Mouse (Mus musculus): ENCODE data around the gene Hoxb7. TPM values are rescaled to one million over a fixed set of nuclear protein-coding genes. Genes with fewer than 3 reads are reported as not detected.
A peak's percentile ranks its signal among the peaks of the same experiment; 100 is the strongest.

Hoxb7 gene
- polyA plus RNA-seq, 1 experiment from 2014 or later: 0.18 TPM

DNA sequence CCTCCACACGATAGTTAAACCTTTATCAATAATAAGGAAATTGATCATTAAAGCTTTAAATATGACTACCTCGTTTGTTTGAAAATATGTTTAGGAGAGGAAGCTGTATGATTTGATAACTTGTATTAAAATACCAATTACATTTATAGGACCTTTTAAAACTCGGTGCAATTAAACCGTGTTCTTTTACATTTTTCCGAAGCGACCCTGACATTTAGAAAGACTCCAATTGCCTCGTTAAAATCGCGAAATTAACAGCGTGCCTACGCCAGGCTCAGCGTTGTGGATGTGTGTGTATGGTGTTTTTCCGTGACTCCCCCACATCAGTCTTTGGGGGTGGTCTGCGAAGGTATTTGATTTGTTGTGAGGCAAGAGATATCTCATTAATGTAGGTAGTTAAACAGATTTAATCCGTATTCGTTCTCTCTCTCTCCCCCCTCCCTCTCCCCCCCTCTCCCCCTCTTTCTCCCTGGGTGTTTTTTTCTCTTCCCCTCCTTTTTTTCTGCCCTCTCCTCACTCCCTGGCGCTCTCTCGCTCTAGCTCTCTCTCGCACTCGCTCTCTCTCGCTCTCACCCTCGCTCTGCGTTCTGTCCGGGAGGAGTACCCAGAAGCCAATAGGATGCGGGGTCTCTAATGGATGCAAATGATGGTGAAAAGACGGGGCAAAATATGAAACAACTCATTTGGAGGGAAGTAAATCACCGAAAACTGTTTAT, 4.4 kb upstream of the Hoxb7 start, which contains the start of gene Hoxb8:
Hoxb8 (plus strand) TSS at position 51 of the 716 bp plus-strand sequence.
- Histone ChIP-seq H3K27ac (no peak within 1 kb of the TSS), H3K9ac (no peak within 1 kb of the TSS), H3K4me1 (peaks cover 4% of the 10 kb centered on the region; the same call in 1 of the 2 replicates), H3K27me3 (replicated peaks) (peaks cover 100% of the 10 kb centered on the region), H3K4me2 (no peak within 1 kb of the TSS), H3K36me3 (no peaks in the 10 kb centered on the region), H3K4me3 (no peak within 1 kb of the TSS), H3K9me3 (replicated peaks) (no peaks in the 10 kb centered on the region)
- 2% methylated on average over 27 of the region's 27 CpGs for WGBS (ENCODE audit: insufficient replicate concordance)
- ATAC-seq: no peak

DNA sequence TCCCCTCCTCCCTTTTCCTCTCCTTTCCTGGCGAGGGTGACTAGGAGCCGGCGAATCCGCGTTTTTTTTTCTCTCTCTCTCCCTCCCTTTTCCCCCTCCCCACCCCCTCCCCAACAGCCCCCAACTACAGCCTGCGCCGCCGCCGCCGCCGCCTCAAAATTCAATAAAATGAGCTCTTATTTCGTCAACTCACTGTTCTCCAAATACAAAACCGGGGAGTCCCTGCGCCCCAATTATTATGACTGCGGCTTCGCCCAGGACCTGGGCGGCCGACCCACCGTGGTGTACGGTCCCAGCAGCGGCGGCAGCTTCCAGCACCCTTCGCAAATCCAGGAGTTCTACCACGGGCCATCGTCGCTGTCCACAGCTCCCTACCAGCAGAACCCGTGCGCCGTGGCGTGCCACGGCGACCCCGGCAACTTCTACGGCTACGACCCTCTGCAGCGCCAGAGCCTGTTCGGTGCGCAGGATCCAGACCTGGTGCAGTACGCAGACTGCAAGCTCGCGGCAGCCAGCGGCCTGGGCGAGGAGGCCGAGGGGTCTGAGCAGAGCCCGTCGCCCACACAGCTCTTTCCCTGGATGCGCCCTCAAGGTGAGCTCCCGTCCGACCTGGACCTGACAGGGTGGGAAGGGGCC, 3.5 kb upstream of the Hoxb7 start:
- Histone ChIP-seq H3K27me3 (replicated peaks) (peaks cover 100% of the 10 kb centered on the region), H3K4me3 (no peak overlapping the region), H3K4me1 (peaks cover 5% of the 10 kb centered on the region; the same call in 1 of the 2 replicates), H3K9me3 (replicated peaks) (no peaks in the 10 kb centered on the region), H3K9ac (no peak overlapping the region), H3K36me3 (no peaks in the 10 kb centered on the region), H3K27ac (no peak overlapping the region), H3K4me2 (peak overlapping the region; percentile 13; the same call in 1 of the 2 replicates)
- 1% methylated on average over 49 of the region's 49 CpGs for WGBS (ENCODE audit: insufficient replicate concordance)
- ATAC-seq: no peak

DNA sequence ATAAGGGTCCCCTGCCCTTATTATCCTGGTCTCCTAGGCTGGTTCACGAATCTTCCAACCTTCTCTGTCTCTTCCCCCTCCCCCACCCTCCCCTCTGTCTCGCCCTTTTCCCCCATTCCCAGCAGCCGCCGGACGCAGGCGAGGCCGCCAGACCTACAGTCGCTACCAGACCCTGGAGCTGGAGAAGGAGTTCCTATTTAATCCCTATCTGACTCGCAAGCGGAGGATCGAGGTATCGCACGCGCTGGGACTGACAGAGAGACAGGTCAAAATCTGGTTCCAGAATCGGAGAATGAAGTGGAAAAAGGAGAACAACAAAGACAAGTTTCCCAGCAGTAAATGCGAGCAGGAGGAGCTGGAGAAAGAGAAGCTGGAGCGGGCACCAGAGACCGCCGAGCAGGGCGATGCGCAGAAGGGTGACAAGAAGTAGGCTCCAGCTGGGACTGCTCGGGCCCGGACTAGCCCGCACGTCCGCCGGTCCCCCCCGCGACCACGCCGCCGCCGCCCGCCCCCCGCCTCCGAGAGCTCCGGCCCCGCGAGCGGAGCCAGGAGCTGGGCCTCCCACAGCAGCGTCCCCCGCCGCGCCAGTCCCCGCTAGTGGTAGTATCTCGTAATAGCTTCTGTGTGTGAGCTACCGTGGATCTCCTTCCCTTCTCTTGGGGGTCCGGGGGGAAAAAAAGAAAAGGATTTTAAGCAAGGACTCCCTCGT, 2.2 kb upstream of the Hoxb7 start:
- Histone ChIP-seq H3K36me3 (no peaks in the 10 kb centered on the region), H3K4me3 (peak overlapping the region; percentile 19; the same call in 1 of the 2 replicates), H3K4me1 (peaks cover 5% of the 10 kb centered on the region; the same call in 1 of the 2 replicates), H3K9ac (no peak overlapping the region), H3K27ac (no peak overlapping the region), H3K4me2 (peak overlapping the region; percentile 54), H3K9me3 (replicated peaks) (no peaks in the 10 kb centered on the region), H3K27me3 (replicated peaks) (peaks cover 100% of the 10 kb centered on the region)
- 2% methylated on average over 49 of the region's 49 CpGs for WGBS (ENCODE audit: insufficient replicate concordance)
- ATAC-seq: no peak

DNA sequence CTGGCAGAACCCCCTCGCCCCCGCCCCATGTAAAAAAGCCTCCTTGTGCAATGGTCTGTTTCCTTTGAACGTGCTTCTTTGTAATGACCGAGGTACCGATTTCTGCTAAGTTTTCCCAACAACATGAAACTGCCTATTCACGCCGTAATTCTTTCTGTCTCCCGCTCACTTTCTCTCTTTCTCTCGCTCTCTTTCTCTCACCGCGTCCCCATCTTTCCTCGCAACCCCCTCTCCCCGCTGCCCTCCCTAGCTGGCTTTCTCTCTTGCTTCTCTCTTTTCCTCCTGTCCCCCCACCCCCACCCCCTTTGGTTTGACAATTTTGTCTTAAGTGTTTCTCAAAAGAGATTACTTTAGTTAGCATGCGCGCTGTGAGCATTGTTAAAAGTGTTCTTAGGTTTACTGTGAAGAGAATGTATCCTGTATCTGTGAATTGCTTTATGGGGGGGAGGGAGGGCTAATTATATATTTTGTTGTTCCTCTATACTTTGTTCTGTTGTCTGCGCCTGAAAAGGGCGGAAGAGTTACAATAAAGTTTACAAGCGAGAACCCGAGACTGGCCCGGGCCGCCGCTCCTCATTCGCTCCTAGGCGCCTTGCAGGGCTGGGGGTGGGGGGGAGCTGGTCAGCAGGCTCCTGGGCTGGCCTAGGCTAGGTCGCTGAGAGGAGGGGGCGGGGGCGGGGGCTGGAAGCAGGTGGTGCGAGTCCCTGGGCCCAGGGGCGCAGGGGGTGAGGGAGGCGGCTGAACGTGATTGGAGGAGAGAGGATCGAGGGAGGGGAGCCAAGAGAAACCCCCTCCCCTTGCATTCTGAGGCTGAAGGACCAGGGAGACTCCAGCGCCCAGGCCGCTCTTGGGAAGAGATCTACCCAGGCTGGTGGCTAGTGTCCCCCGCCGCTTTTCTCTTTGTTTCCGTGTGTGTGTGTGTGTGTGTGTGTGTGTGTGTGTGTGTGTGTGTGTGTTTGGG, 1.4 kb upstream of the Hoxb7 start:
- H3K36me3 ChIP-seq: no peaks in the 10 kb centered on the region
- H3K4me1 ChIP-seq: peaks cover 5% of the 10 kb centered on the region; the same call in 1 of the 2 replicates
- H3K27ac ChIP-seq: no peak overlapping the region
- H3K9ac ChIP-seq: no peak overlapping the region
- H3K4me2 ChIP-seq: peak overlapping the region; percentile 55
- H3K27me3 ChIP-seq (replicated peaks): peaks cover 100% of the 10 kb centered on the region
- 2% methylated on average over 37 of the region's 37 CpGs for WGBS (ENCODE audit: insufficient replicate concordance)
- H3K4me3 ChIP-seq: peak overlapping the region; percentile 19; the same call in 1 of the 2 replicates
- ATAC-seq: no peak
- no peaks in the 10 kb centered on the region for H3K9me3 ChIP-seq (replicated peaks)

DNA sequence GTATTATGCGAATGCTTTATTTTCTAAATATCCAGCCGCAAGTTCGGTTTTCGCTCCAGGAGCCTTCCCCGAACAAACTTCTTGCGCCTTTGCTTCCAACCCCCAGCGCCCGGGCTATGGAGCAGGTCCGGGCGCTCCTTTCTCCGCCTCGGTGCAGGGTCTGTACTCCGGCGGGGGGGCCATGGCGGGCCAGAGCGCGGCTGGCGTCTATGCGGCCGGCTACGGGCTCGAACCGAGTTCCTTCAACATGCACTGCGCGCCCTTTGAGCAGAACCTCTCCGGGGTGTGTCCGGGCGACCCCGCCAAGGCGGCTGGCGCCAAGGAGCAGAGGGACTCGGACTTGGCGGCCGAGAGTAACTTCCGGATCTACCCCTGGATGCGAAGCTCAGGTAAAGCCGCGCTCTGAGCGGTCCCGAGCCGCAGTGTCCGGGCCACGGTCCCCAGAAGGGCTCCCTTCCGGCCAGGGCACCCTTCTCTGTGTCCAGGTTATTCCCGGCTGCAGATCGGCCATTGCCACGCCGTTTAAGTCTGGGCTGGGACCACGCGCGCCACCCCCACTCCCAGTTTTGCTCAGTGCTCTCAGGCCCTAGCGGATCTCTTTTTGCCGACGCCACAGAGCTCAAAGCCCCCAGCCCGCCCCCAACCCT, 439 bp downstream of the Hoxb7 start:
- 1% methylated on average over 55 of the region's 55 CpGs for WGBS (ENCODE audit: insufficient replicate concordance)
- ATAC-seq: no peak
- peaks cover 5% of the 10 kb centered on the region; the same call in 1 of the 2 replicates for H3K4me1 ChIP-seq
- no peaks in the 10 kb centered on the region for H3K9me3 ChIP-seq (replicated peaks)
- H3K27me3 ChIP-seq (replicated peaks): peaks cover 99% of the 10 kb centered on the region
- H3K9ac ChIP-seq: no peak overlapping the region
- H3K27ac ChIP-seq: no peak overlapping the region
- H3K4me2 ChIP-seq: peak overlapping the region; percentile 55
- H3K36me3 ChIP-seq: no peaks in the 10 kb centered on the region
- H3K4me3 ChIP-seq: peak overlapping the region; percentile 38

DNA sequence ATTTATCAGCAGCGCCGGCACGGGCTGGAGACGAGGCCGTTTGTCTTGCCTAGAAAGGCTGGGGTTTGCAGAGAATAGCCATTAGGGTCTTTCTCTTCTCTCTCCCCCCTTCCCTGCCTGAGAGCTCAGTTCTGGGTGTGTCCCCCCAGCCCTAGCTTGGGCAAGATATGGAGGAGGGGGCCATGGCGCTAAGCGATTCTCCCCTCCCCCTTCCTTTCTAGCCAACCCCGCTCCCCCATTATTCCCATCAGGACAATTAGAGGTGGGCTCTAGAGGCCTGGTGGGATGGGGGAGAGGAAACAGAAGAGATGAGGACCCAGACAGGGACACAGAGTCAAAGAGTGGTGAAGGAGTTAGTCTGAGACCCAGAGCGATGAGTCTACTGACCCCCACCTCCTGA, 988 bp downstream of the Hoxb7 start:
- 4% methylated on average over 9 of the region's 9 CpGs for WGBS (ENCODE audit: insufficient replicate concordance)
- no peak for ATAC-seq

DNA sequence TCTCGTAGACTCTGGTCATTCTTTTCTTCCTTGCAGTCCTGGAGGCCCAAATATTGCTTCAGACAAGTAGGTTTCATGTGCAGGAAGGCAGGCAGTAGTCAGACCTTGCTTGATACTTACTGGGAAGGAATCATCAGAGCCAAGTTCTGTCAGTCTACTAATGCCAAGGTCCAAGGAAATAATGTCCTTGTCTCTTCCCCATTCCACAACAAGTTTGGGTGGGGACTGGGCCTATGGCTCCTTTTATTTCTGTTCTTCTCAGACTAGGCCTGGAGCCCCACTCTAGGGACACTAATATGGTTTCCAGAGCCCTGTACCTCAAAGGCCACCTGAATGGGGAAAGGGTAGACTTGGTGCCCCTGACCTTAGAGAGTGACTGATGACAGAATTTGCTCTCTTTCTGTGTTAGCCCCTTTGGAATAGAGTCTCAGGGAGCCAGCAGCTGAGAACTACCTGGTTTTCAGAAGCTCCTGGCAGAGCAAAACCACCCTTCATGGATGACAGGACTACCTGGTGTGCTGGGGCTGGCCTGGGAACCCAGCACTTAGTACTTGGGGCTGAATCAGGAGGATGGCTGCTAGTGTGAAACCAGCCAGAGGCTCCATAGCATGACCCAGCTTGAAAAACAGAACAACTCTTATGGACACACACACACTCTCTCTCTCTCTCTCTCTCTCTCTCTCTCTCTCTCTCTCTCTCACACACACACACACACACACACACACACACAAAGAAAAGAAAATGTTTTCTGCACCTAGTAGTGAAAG, 2.2 kb downstream of the Hoxb7 start:
- peaks cover 99% of the 10 kb centered on the region for H3K27me3 ChIP-seq (replicated peaks)
- ATAC-seq: no peak
- no peak overlapping the region for H3K27ac ChIP-seq
- H3K4me2 ChIP-seq: no peak overlapping the region
- no peak overlapping the region for H3K9ac ChIP-seq
- H3K9me3 ChIP-seq (replicated peaks): no peaks in the 10 kb centered on the region
- peaks cover 5% of the 10 kb centered on the region; the same call in 1 of the 2 replicates for H3K4me1 ChIP-seq
- WGBS (ENCODE audit: insufficient replicate concordance): 25% methylated on average over 1 of the region's 1 CpGs
- no peaks in the 10 kb centered on the region for H3K36me3 ChIP-seq
- H3K4me3 ChIP-seq: no peak overlapping the region

More for the DNA sequence above, 988 bp downstream of the Hoxb7 start:
- H3K9me3 ChIP-seq (replicated peaks): no peaks in the 10 kb centered on the region
- no peaks in the 10 kb centered on the region for H3K36me3 ChIP-seq
- H3K9ac ChIP-seq: no peak overlapping the region
- peaks cover 99% of the 10 kb centered on the region for H3K27me3 ChIP-seq (replicated peaks)
- H3K27ac ChIP-seq: no peak overlapping the region
- peaks cover 5% of the 10 kb centered on the region; the same call in 1 of the 2 replicates for H3K4me1 ChIP-seq
- no peak overlapping the region for H3K4me3 ChIP-seq
- H3K4me2 ChIP-seq: peak overlapping the region; percentile 55

DNA sequence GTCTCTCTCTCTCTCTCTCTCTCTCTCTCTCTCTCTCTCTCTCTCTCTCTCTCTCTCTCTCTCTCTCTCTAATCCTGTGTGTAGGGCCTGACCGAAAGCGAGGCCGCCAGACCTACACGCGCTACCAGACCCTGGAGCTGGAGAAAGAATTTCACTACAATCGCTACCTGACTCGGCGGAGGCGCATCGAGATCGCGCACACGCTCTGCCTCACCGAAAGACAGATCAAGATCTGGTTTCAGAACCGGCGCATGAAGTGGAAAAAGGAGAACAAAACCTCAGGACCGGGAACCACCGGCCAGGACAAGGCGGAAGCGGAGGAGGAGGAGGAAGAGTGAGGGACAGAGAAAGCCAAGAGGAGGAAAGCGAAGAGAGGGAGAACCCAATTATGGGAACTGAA, 2.9 kb downstream of the Hoxb7 start:
- Histone ChIP-seq H3K27me3 (replicated peaks) (peaks cover 99% of the 10 kb centered on the region), H3K27ac (no peak overlapping the region), H3K4me1 (peaks cover 9% of the 10 kb centered on the region; the same call in 1 of the 2 replicates), H3K36me3 (no peaks in the 10 kb centered on the region), H3K9me3 (replicated peaks) (no peaks in the 10 kb centered on the region), H3K9ac (no peak overlapping the region), H3K4me3 (no peak overlapping the region), H3K4me2 (no peak overlapping the region)
- ATAC-seq: no peak
- 11% methylated on average over 21 of the region's 21 CpGs for WGBS (ENCODE audit: insufficient replicate concordance)

DNA sequence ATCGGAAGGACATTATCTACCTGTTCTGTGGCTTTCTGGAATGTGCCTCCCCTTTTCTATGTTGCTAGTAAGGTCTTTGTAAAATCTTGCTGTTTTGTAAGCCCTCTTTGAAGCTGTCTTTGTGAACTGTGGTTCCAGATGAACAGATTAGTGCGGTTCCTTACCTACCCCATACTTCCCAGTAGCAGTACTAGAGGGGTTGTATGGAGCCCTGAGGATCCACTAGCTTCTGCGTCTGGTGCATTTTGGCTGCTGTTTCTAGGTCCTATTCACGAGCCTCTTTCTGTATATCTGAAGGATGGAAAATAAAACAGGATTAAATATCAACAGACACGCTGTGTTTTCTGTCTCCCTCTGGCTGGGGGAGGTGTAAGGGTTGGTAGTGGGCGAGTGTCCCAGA, 3.4 kb downstream of the Hoxb7 start:
- Histone ChIP-seq H3K9ac (no peak overlapping the region), H3K36me3 (no peaks in the 10 kb centered on the region), H3K4me1 (peaks cover 12% of the 10 kb centered on the region; the same call in 1 of the 2 replicates), H3K4me3 (no peak overlapping the region), H3K27ac (no peak overlapping the region), H3K9me3 (replicated peaks) (no peaks in the 10 kb centered on the region), H3K27me3 (replicated peaks) (peaks cover 99% of the 10 kb centered on the region), H3K4me2 (no peak overlapping the region)
- no peak for ATAC-seq
- 22% methylated on average over 6 of the region's 6 CpGs for WGBS (ENCODE audit: insufficient replicate concordance)

DNA sequence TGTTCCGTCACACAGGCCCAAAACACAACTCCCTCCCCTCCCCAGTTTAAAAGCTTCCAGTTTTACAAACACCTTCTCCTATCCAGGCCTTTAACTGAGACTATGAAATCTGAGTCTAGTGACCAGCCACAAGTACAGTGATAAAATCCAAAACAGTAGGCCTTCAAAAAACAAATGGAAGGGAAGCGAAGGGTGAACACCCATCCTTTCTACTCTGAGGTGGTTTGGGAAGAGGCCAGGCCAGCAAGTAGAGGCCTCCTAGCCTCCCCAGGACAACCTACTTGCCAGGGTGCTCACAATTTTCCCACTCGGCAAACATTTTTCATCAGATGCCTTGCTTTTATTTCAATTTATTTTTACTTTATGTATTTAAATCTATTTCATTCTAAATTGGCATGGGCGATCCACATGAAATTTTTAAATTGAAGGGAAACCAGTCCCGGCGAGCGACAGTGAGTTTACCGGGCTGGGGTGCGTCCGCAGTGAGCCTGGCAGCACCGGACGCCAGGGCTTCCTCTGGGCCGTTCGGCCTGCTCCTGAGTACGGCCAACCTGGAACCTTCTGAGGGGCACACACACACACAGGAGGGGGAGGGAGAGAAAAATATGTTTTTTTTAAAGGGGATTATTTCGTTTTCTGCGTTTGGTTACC, 4.4 kb downstream of the Hoxb7 start:
- H3K9me3 ChIP-seq (replicated peaks): no peaks in the 10 kb centered on the region
- no peak for ATAC-seq
- H3K27ac ChIP-seq: no peak overlapping the region
- no peaks in the 10 kb centered on the region for H3K36me3 ChIP-seq
- H3K27me3 ChIP-seq (replicated peaks): peaks cover 99% of the 10 kb centered on the region
- no peak overlapping the region for H3K9ac ChIP-seq
- H3K4me3 ChIP-seq: no peak overlapping the region
- 22% methylated on average over 17 of the region's 17 CpGs for WGBS (ENCODE audit: insufficient replicate concordance)
- peaks cover 14% of the 10 kb centered on the region; the same call in 1 of the 2 replicates for H3K4me1 ChIP-seq
- H3K4me2 ChIP-seq: no peak overlapping the region

Data from liver, embryonic 12.5 days (tissue).